Mouse (Mus musculus): ENCODE data around the gene Ep300.

DNA sequence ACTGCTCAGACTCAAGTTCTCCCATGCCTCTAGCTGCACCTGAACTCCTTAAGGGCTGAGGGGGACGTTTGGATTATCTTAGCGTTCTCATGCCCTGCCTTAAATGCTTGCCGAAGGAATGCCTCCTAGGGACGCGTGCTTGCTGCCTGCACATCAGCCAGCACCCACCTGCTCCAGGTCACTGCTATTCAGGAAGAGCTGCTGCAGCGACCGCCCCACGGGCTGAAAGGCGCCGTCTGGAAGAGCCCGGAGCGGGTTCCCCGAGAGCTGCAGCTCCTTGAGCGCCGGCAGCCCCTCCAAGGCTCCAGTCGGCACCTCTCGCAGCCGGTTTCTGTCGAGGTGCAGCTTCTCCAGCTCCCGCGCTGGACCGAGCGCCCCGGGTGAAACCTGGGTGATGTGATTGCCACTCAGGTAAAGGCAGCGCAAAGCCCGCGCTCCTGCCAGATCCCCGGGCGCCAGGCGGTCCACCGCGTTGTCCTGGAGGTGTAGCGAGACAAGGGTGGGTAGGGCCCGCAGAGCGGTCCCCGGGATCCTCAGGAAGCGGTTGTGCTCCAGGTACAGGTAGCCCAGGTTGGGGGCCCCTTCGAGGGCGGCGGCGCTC, 108.3 kb downstream of the Ep300 start:
- TF ChIP-seq CTCF (IDR thresholded peaks at IDR 0.05; ENCODE audit: low read depth, low read length) (no peak), POLR2A (IDR thresholded peaks at IDR 0.05; ENCODE audit: extremely low read depth, insufficient read depth, low read length) (no peak)
